Mouse (Mus musculus) megakaryocyte-erythroid progenitor cell, adult 5 weeks (primary cell): ENCODE data around the gene Rnf44. TPM values are rescaled to one million over a fixed set of nuclear protein-coding genes. Genes with fewer than 3 reads are reported as not detected.

ENCODE experiments used
- polyA plus RNA-seq: library from polyadenylated mRNA; stranded (reverse); fragments of >175 nt; gene quantifications from 2 replicates; pipeline ENCODE4 v1.2.3, GENCODE M21; 2012

Gene Rnf44
- polyA plus RNA-seq: 415 and 551 TPM in 2 replicates

DNA sequence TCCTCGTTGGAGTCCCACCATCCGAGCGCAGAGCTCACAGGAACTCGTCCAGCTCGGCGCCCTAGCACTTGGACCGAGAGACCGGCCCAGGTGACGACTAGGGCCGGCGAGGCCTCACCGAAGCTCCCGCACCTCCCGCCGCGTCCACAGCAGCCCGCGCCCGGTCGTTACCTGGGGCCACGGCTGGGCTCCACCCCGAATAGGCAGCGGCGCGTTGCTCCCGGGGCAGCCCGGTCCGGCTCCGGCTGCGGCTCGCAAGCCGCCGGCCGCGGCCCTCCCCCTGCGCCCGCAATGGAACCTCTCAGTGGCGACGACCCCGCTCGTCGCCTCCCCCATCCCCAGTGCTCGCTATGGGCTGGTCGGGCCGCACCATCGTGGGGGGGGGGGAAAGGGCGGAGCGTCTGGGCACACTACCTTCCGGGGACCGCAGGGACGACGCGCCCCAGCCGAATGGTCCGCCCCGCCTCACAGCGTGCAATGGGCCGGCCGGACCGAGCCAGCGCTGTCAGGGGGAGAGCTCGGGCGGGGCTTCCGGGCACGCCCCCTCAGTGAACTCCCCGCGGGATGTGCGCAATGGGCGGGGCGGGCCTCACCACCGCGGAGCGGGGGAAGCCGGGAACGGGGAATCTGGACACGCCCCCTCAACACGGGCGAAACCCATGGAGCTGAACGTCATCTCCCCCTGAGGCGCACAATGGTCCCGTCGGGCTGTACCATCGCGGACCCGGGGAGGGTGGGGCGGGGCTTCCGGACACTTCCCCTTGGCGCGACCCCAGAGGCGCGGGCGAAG, at the start of gene Rnf44:
Rnf44 (minus strand) TSS at position 350 of the 790 bp plus-strand sequence.

DNA sequence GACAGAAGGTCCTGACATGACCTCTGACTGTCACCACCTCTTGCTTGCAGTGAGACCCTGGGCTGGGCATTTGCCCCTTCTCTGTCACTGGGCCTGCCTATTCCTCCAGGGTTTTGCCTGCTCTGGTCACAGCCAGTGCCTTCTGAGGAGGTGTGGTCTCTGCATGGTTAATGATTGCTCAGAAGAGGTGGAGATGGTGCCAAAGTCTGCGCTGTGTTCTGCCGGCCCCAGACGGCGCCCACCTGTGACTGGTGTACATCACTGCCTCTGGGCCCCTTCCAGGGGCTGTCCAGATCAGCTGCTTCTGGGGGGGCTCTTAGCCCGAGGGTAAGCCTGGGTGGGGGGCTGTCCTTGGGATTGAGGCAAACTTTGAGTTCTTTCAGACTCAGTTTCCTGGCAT, 7.5 kb upstream of the Rnf44 start, which contains the start of gene Cdhr2:
Cdhr2 (plus strand) TSS at position 219 of the 400 bp plus-strand sequence.

Other genes with a start within 250 kb of the Rnf44 start
- 110 and 135 TPM in 2 replicates for gene Thoc3, start 225.1 kb downstream of the Rnf44 start, polyA plus RNA-seq
- gene Simc1, start 190.1 kb downstream of the Rnf44 start, polyA plus RNA-seq: 1.2 and 3.5 TPM in 2 replicates
- 31.2 and 34.3 TPM in 2 replicates for gene 4833439L19Rik, start 128.5 kb downstream of the Rnf44 start, polyA plus RNA-seq
- gene Arl10, start 118.9 kb downstream of the Rnf44 start, polyA plus RNA-seq: 11.3 and 12.8 TPM in 2 replicates
- 50.1 and 65.2 TPM in 2 replicates for gene Nop16, start 103.8 kb downstream of the Rnf44 start, polyA plus RNA-seq
- gene Higd2a, start 103.7 kb downstream of the Rnf44 start, polyA plus RNA-seq: 57.0 and 57.7 TPM in 2 replicates
- 43.2 and 64.2 TPM in 2 replicates for gene Cltb, start 82.6 kb downstream of the Rnf44 start, polyA plus RNA-seq
- gene Faf2, start 72.1 kb downstream of the Rnf44 start, polyA plus RNA-seq: 10.4 and 13.4 TPM in 2 replicates
- gene Cdhr2, start 7.6 kb upstream of the Rnf44 start, polyA plus RNA-seq: 0.02 TPM in 1 of 2 replicates, not detected in the other
- gene Gprin1, start 56.0 kb upstream of the Rnf44 start, polyA plus RNA-seq: not detected in 2 replicates
- not detected in 2 replicates for gene Sncb, start 72.7 kb upstream of the Rnf44 start, polyA plus RNA-seq
- not detected in 2 replicates for gene Eif4e1b, start 90.1 kb upstream of the Rnf44 start, polyA plus RNA-seq
- 2.0 and 2.8 TPM in 2 replicates for gene Tspan17, start 95.5 kb upstream of the Rnf44 start, polyA plus RNA-seq